ENCODE assay signal across 8 mouse cellular contexts in genomic region chr16:18621362-18622001, GRCm38 (mm10). TPM values are rescaled to one million over a fixed set of nuclear protein-coding genes. Genes with fewer than 3 reads are reported as not detected.
A peak's percentile ranks its signal among the peaks of the same experiment; 100 is the strongest.
DNase-seq lines count a peak whose midpoint lies in the region; ATAC-seq lines count a peak whose summit lies in the region.

No protein-coding gene starts in this region.

- no peak overlapping the region for H3K27ac ChIP-seq in forebrain, embryonic 16.5 days (ENCODE audit: low read length)
- no peak overlapping the region for H3K27ac ChIP-seq in neural tube, embryonic 14.5 days (ENCODE audit: low read depth, low read length)

- peak overlapping the region; percentile 42 for H3K4me3 ChIP-seq in forebrain, embryonic 16.5 days (replicated peaks; ENCODE audit: low read length)
- peak overlapping the region; percentile 31; the same call in 1 of the 2 replicates for H3K4me3 ChIP-seq in neural tube, embryonic 14.5 days (ENCODE audit: low read depth, low read length)

- peak overlapping the region; percentile 37 for H3K9ac ChIP-seq in forebrain, embryonic 16.5 days (replicated peaks; ENCODE audit: low read depth, low read length)
- no peak overlapping the region; the same call in 1 of the 2 replicates for H3K9ac ChIP-seq in neural tube, embryonic 14.5 days (replicated peaks; ENCODE audit: low read depth, low read length)

- H3K36me3 ChIP-seq in forebrain, embryonic 16.5 days (ENCODE audit: control insufficient read depth, insufficient read depth), result peaks cover 20% of the 10 kb centered on the region
- peaks cover 29% of the 10 kb centered on the region for H3K36me3 ChIP-seq in neural tube, embryonic 14.5 days (ENCODE audit: control insufficient read depth, insufficient read depth, low read length)

- H3K9me3 ChIP-seq in forebrain, embryonic 16.5 days (ENCODE audit: control insufficient read depth, low read length), result no peaks in the 10 kb centered on the region
- no peaks in the 10 kb centered on the region for H3K9me3 ChIP-seq in neural tube, embryonic 14.5 days (ENCODE audit: control insufficient read depth, low read length)

- H3K4me1 ChIP-seq in forebrain, embryonic 16.5 days (replicated peaks; ENCODE audit: control insufficient read depth, insufficient read depth, low read length), result peaks cover 31% of the 10 kb centered on the region
- H3K4me1 ChIP-seq in neural tube, embryonic 14.5 days (ENCODE audit: control insufficient read depth, insufficient read depth, low read length), result peaks cover 17% of the 10 kb centered on the region

- WGBS in forebrain, embryonic 16.5 days, result 7% methylated on average over 38 of the region's 38 CpGs
- 6% methylated on average over 38 of the region's 38 CpGs for WGBS in neural tube, embryonic 14.5 days

- no peak for ATAC-seq in cerebellum, adult (ENCODE audit: insufficient number of reproducible peaks, low FRiP score, low TSS enrichment)
- no peak for ATAC-seq in forebrain, embryonic 16.5 days
- no peak for ATAC-seq in neural tube, embryonic 14.5 days (ENCODE audit: low read depth)

- peaks cover 75% of the 10 kb centered on the region for H3K27me3 ChIP-seq in forebrain, embryonic 16.5 days (replicated peaks; ENCODE audit: control insufficient read depth, insufficient read depth, low read length)
- H3K27me3 ChIP-seq in neural tube, embryonic 14.5 days (ENCODE audit: control insufficient read depth, insufficient read depth, low read length), result peaks cover 69% of the 10 kb centered on the region

- peak overlapping the region; percentile 72 for H3K4me2 ChIP-seq in forebrain, embryonic 16.5 days (ENCODE audit: low read length)
- H3K4me2 ChIP-seq in neural tube, embryonic 14.5 days (ENCODE audit: low read depth, low read length), result peak overlapping the region; percentile 63

- DNase-seq in cerebellum, adult 11-12 months, result peak; percentile 47
- peak; percentile 40 for DNase-seq in R1 (ENCODE audit: low read depth, low spot score)
- DNase-seq in layer of hippocampus, postnatal 25 days (ENCODE audit: extremely low spot score in 1 of 2, low spot score in 1 of 2), result peak; percentile 26 to 44
- DNase-seq in thymus, postnatal 36 days, result no peak
- DNase-seq in ovary, postnatal 14 days (ENCODE audit: low spot score), result no peak

RNA-seq across cellular contexts. Expression of gene Gp1bb, which starts 0.7 kb away (rescaled TPM):
- 8.0 and 9.5 TPM in 2 replicates for polyA plus RNA-seq in forebrain, embryonic 16.5 days (2015; fragmentation: Nextera tagmentation; extraction: Ambion mirVana)
- 1 to 10 TPM; 1.2 TPM for total RNA-seq in layer of hippocampus, postnatal 25 days (2021)
- polyA plus RNA-seq in neural tube, embryonic 14.5 days (2014; fragmentation: Nextera tagmentation; extraction: Ambion mirVana), result 11.5 and 14.1 TPM in 2 replicates

RNA-seq across cellular contexts. Expression of gene Gm49601, which starts 4.7 kb away (rescaled TPM):
- polyA plus RNA-seq in forebrain, embryonic 16.5 days (2015; fragmentation: Nextera tagmentation; extraction: Ambion mirVana), result 16.9 and 23.4 TPM in 2 replicates
- 100 to 1,000 TPM; 179 to 190 TPM for total RNA-seq in layer of hippocampus, postnatal 25 days (2021)
- polyA plus RNA-seq in neural tube, embryonic 14.5 days (2014; fragmentation: Nextera tagmentation; extraction: Ambion mirVana), result 8.3 and 10.7 TPM in 2 replicates

RNA-seq across cellular contexts. Expression of gene Sept5, which starts 8.3 kb away (rescaled TPM):
- 216 and 228 TPM in 2 replicates for polyA plus RNA-seq in forebrain, embryonic 16.5 days (2015; fragmentation: Nextera tagmentation; extraction: Ambion mirVana)
- 100 to 1,000 TPM; 600 to 645 TPM for total RNA-seq in layer of hippocampus, postnatal 25 days (2021)
- 179 and 183 TPM in 2 replicates for polyA plus RNA-seq in neural tube, embryonic 14.5 days (2014; fragmentation: Nextera tagmentation; extraction: Ambion mirVana)

RNA-seq across cellular contexts. Expression of gene Tbx1, which starts 31.0 kb away (rescaled TPM):
- polyA plus RNA-seq in forebrain, embryonic 16.5 days (2015; fragmentation: Nextera tagmentation; extraction: Ambion mirVana), result 0.28 and 0.56 TPM in 2 replicates
- under 1 TPM; 0.77 to 0.91 TPM for total RNA-seq in layer of hippocampus, postnatal 25 days (2021)
- polyA plus RNA-seq in neural tube, embryonic 14.5 days (2014; fragmentation: Nextera tagmentation; extraction: Ambion mirVana), result 0.64 and 1.5 TPM in 2 replicates

Comparison
In these comparisons a context has a peak if more than half of its experiments do, and no peak if none do; other contexts are left out.
1. DNase-seq: peak in cerebellum, adult 11-12 months (single experiment), R1 (single experiment) and layer of hippocampus, postnatal 25 days (2 of 2); none in thymus, postnatal 36 days (0 of 2) and ovary, postnatal 14 days (single experiment).